Mouse (Mus musculus) kidney, adult 9 months (tissue): ENCODE results near the gene Cdk12.

Experiments
- DNase-seq: peaks from one replicate; pipeline ENCODE4 v3.0.0; 2022

The Cdk12 gene

DNA sequence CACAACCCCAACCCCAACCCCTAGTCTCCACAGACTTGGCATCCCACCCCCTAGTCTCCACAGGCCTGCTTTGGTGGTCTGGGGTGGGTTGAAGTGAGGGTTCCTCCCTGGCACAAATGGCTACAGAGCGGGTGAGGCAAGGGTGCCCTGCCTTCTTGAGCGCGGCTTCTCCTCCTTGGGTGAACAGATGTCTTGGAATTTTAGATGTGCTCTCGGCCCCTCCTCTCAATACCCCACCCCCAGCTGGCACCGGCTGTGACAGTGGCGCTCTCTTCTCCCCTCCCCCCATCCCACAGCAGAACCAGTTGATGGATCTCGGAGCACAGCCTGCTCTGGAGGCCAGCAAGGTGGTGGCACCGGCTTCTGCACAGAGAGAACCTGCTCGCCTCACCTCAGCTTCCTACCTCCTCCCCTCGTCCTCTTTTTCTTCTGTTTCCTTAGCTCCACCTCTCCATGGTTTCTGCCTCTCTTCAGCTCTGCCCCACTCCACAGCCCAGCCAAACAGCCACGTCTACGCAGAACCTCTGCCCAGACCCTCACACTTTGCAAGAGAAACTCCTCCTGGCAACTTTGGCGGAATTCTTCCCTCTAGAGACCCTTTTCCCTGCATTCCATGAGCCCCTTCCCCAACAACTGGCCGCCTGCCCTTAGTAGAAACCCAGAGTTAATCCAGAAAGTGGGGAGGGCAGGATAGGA is 115.7 kb downstream of the Cdk12 start:
- DNase-seq, result no peak

DNA sequence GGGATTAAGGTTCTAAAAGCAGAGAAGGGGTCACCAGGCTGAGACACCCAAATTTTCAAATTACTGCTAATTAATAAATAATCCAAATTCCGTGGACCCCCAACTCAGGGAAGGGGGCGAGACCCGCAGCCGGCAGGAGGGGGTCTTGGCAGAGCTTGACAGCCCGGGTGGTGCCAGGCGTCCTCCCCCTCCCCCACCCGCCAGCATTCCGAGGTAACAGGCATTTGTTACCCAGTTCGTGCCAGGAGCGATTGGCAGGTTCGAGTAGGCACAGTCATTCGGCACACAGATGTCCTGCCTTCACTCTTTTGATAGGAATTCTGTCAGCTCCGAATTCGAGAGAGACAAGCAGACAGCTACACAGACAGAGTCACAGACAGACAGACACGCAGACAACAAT is 116.3 kb downstream of the Cdk12 start:
- DNase-seq, result no peak

GRCm38 (mm10) chr11:98319544-98319943 is 116.7 kb downstream of the Cdk12 start:
- DNase-seq, result no peak

GRCm38 (mm10) chr11:98319944-98320343 is 117.1 kb downstream of the Cdk12 start:
- no peak for DNase-seq

DNA sequence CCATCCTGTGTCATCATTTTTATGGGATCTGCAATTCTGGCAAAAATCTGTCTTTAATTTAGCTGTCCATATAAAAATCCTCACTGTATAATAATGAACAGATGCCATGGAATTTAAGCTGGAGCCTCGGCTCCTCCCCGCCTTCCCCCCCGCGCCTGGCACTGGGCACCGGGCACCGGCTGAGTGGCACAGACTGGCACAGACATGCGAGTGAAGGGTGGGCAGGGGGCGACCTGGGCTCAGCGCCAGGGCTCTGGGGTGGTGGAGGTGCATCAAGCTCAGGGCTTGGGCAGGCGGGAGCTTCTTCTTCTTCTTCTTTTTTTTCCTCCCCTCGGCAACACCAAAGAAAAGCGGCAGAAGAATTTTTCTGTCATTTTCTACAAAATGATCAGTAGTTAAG is 117.5 kb downstream of the Cdk12 start:
- no peak for DNase-seq

DNA sequence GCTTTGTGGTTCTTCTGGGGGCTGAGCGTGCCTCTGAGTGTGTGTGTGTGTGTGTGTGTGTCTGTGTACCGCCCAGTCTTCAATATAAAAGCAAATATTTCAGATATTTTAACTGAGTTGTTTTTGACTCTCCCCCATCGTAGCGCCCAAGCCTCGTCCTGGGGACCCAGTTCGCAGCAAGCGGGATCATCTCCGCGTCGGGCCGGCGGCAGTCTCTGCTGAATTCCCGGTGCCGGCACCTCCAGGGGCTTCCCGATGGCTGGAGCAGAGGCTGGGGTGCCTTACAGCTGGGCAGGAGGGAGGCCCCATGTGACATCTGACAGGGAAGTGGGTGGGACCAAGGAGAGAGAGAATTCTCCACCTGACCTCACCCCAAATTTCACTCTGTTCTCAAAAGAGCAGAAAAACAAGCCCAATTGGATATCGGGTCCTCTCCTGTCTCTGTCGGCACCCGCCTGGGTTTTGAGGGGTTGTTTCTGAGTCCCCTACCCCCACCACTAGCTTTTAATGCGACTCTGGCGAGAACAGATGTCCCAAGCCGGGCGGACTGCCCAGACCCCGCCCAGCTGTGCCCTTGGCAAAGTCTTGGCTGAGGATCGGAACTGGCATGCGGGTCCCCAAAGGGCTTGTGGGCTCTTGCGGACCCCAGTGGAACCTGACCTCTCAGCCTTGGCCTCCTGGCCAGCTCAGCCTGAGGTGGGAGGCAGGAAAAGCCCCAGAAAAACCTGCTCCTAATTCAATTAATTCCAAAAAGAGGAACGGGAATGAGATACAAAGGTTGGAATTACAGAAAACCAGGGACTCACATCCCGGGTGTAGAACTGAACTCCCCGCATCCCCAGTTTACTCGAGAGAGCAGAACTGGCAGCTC is 118.2 kb downstream of the Cdk12 start:
- DNase-seq, result no peak

DNA sequence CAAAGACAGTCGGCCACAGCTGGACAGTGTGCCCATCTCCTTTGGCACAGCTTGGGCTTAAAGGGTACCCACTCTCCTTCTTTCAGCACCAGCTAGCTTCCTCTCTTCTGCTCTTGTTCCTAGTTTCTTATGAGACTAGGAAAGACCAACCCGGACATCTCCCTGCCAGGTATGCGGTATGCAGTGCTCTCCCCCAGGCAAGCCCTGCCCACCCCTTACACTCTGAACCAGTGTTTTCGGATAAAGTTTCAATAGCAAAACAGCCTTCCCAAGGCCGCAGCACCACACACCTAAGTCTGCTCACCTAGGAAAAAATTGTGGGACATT is 118.8 kb downstream of the Cdk12 start:
- no peak for DNase-seq

DNA sequence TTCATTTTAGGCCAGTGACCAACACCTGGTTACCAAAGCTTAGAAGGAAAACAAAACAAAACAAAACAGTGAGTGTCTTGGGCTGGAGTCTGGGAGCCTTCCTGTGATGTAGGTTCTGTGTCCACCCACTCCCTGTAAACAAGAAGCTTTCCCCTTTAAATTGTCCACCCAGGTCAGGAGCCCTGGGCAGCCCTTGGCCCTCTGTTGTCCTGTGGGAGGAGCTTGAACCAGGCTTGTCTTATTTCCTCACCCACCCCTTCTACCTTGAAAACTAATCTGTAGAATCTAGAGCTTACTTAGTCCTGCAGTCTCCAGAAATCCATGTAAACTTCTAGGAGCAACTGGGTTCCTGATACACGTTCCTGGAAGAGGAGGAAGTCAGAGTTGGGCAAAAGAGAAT is 119.3 kb downstream of the Cdk12 start:
- no peak for DNase-seq

DNA sequence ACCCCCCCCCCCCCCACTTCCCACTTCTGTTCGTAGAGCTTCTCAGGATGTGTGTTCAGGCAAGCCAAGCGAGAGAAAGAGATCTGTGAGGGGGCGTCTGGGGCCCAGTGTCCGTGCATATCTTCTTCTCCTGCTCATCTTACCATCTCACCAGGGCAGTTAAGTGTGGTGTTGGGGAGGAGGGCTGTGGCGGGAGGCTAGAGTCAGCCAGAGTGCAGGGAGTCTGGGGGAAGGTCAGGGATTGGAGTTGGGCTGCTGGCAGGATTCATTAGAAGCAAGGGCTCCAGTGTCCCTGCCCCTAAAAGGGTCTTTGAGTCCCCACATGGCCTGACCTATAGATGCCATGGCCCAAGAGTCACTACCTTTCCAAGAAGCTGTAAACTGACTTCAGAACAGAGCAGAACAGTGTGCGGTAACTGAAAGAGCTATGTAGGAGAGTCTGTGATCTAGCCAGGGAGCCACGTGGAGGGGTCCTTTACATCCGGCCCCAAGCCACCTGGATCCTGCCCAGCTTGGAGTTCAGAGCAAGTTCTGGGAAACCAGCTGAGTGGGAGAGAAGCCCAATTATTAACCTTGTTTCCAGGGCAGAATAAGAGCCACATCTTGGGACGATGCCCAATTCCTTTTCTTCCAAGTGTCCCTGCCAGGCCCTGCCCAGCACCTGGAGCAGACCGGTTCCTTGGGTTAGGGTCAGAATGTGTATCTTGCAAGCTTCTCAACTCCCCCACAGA is 120.4 kb downstream of the Cdk12 start:
- DNase-seq, result no peak

GRCm38 (mm10) chr11:98323933-98324332 is 121.1 kb downstream of the Cdk12 start:
- peak; percentile 42 for DNase-seq

DNA sequence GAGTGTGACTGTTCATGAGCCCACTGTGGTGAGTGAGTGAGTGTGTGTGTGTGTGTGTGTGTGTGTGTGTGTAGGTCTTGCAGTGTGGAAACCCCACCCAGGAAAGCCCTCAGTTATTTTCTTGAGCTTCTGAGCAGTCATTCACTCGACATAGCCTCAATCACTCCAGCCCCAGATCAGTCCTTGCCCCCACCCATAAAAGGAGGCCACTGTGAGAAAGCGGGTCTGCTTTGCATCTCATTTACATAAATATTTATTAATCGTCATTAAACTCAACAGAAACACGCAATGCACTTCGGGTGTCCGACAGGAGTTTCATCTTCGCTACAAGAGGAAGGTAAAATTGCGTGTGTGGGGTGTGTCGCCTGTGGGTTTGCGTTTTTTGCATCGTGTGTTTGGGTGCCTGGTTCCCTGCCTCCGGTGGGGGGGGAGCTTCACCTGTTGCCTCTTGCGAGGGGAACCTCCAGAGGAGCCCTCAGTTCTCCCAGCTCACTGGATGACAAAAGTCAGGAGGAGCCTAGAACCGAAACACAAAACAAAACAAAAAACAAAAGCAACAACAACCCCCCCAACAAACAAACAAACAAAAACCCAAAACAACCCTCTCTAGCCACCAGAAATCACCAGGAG is 122.4 kb downstream of the Cdk12 start:
- no peak for DNase-seq

DNA sequence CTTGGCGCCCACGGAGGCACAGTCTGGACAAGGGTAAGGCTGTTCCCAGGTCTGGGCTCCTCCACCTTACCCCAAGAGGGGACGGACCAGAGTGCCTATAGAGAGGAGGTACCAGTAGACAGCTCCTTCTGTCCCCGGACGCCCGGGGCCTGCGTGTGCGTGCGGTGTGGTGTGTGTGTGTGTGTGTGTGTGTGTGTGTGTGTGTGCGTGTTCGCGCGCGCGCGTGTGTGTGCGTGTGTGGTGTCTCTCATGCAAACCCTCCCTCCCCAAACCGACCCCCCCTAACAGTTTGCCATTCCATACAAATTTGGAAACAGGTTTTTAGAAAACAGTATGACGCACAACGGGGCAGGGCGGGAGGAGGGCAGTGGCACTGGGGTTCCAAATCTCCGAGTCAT is 123.0 kb downstream of the Cdk12 start:
- DNase-seq, result no peak

- no peak for DNase-seq
Observed at GRCm38 (mm10) chr11:98326741-98327135, 123.9 kb downstream of the Cdk12 start.

GRCm38 (mm10) chr11:98327136-98328030 is 124.5 kb downstream of the Cdk12 start:
- no peak for DNase-seq

DNA sequence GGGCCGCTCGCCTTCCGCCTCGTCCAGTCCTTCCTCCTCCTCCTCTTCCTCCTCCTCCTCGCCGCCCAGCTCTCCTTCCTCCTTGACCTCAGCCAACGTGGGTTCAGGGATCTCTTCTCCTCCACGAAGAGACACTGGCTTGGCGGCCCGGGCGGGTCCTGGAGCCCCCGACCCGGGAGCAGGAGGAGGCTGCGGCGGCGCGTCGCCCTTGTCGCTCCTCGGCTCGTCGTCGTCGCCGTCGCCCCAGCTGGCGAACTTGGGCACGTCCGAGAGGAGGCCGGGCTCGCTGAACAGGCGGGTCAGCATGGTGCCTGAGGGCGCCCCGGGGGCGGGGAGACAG is 125.1 kb downstream of the Cdk12 start:
- DNase-seq, result no peak
